Mouse (Mus musculus) heart, adult 2 months (tissue): ENCODE data around the gene Camkv.

Experiments
- CTCF ChIP-seq: fragments of 200-600 bp; IDR thresholded peaks from 2 replicates; pipeline ENCODE4 v1.8.1; 2022; ENCODE audit warnings: antibody characterized with exemption, mild to moderate bottlenecking, moderate library complexity
- POLR2A ChIP-seq: fragments of 200-500 bp; IDR thresholded peaks from 2 replicates; pipeline ENCODE4 v1.6.1; 2011; ENCODE audit warnings: mild to moderate bottlenecking, low read depth, low read length, control low read depth; ENCODE audit not compliant: insufficient read depth

DNA sequence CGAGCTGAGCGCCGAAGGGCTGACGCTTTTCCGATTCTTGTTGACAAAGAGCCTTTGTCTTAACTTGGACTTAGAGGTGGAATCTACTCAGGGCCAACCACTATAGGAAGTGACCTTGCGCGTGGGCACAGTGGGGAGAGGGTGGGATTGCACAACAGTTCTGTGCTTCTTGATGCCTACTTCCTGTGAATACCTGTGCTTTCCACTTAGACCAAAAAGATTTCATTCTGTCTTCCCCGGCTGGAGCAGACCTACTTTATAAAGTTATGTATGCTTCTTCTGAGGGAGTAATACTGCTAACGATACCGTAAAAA is 14.4 kb downstream of the Camkv start, which contains the start of gene Traip:
- no peak for TF ChIP-seq POLR2A
- TF ChIP-seq CTCF, result no peak
